Mouse (Mus musculus) small intestine, adult 2 months (tissue): ENCODE data around the gene Polr2e. TPM values are rescaled to one million over a fixed set of nuclear protein-coding genes. Genes with fewer than 3 reads are reported as not detected.

ENCODE experiments used
- H3K27ac ChIP-seq: fragments of 200-500 bp; 2 replicates; pipeline ENCODE4 v1.5.1; 2012; ENCODE audit warnings: low read depth, low read length, control low read depth, inconsistent platforms; ENCODE audit not compliant: insufficient read depth
- H3K27me3 ChIP-seq: fragments of 200-500 bp; 2 replicates; pipeline ENCODE4 v1.6.1; 2012; ENCODE audit warnings: mild to moderate bottlenecking, moderate library complexity, low read length, inconsistent platforms; ENCODE audit not compliant: control insufficient read depth, insufficient read depth
- H3K36me3 ChIP-seq: fragments of 200-500 bp; 2 replicates; pipeline ENCODE4 v1.6.1; 2012; ENCODE audit warnings: mild to moderate bottlenecking, low read length, control low read depth, inconsistent platforms; ENCODE audit not compliant: control insufficient read depth, insufficient read depth
- H3K4me1 ChIP-seq: fragments of 200-500 bp; 2 replicates; pipeline ENCODE4 v1.6.1; 2012; ENCODE audit warnings: low read length, inconsistent platforms, mixed read lengths; ENCODE audit not compliant: control insufficient read depth, insufficient read depth, insufficient read length
- H3K4me3 ChIP-seq: fragments of 200-500 bp; 2 replicates; pipeline ENCODE4 v1.5.1; 2012; ENCODE audit warnings: low read depth, mild to moderate bottlenecking, control low read depth, inconsistent platforms, low read length, moderate library complexity
- CTCF ChIP-seq: fragments of 200-500 bp; IDR thresholded peaks from 2 replicates; pipeline ENCODE4 v1.5.1; 2012; ENCODE audit warnings: low read depth, mild to moderate bottlenecking, control low read depth, inconsistent platforms, low read length, moderate library complexity, mixed read lengths; ENCODE audit not compliant: insufficient replicate concordance, insufficient read length; ENCODE audit errors: extremely low read depth
- POLR2A ChIP-seq: fragments of 200-500 bp; IDR thresholded peaks from 2 replicates; pipeline ENCODE4 v1.6.1; 2012; ENCODE audit warnings: low read depth, mild to moderate bottlenecking, control low read depth, inconsistent platforms, low read length, moderate library complexity
- WGBS: fragments of 180-500 bp; shearing (Covaris S2); methylation state at CpG from one replicate; pipeline ENCODE4 v1.1.7; 2018; 5-methylcytosine and 5-hydroxymethylcytosine counted together
- polyA plus RNA-seq: library from polyadenylated mRNA; depleted of rRNA; stranded (reverse); fragments of >200 nt; gene quantifications from 2 replicates; pipeline ENCODE4 v1.2.3, GENCODE M21; 2012

Gene Polr2e
- polyA plus RNA-seq, 1 experiment: 186 TPM

DNA sequence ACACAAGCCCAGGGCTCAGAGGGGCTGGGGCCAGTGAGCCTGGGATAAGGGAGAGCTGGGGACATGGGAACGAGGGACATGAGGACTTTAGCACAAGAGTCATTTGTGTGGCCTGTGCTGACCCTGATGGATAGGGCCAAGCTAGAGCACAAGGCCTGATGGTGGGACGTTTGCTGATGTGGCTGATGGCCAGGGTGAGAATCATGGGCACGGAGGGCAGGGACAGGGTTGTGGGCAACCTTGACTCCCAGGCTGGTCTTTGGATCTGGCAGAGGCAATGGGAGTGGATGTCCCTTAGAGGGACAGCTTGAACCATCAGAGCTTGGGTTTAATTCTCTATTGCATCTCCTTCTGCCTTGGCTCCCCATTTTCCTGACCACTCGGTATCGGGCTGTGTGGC lies 37.7 kb upstream of the Polr2e start:
- Histone ChIP-seq H3K36me3 (peaks cover 46% of the 10 kb centered on the region), H3K27me3 (no peaks in the 10 kb centered on the region), H3K4me1 (peaks cover 19% of the 10 kb centered on the region), H3K27ac (no peak overlapping the region), H3K4me3 (no peak overlapping the region)
- 94% methylated on average over 5 of the region's 5 CpGs for WGBS
- TF ChIP-seq POLR2A: no peak
- TF ChIP-seq CTCF: no peak

DNA sequence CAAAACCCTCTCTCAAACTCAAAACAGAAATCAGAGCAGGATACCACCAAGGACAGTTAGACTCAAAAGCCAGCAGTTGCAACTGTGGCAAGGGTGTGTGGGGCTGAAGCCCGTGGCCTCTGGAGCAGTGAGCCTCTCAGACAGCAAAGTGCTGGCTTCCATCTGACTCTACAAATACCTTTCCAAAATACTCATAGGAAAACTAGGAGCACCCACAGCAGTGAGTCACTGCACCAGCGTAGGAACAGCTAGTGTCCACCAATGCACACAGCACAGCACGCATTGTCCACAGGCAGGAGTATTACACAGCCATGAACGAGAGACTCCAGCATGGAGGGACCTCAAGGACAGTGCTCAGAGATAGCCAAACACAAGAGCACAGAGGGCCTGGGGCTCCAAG lies 36.8 kb upstream of the Polr2e start:
- Histone ChIP-seq H3K4me3 (no peak overlapping the region), H3K4me1 (peaks cover 26% of the 10 kb centered on the region), H3K27ac (peak overlapping the region; percentile 41; the same call in 1 of the 2 replicates), H3K36me3 (peaks cover 45% of the 10 kb centered on the region), H3K27me3 (no peaks in the 10 kb centered on the region)
- WGBS: 97% methylated on average over 4 of the region's 4 CpGs
- TF ChIP-seq CTCF (no peak), POLR2A (no peak)

DNA sequence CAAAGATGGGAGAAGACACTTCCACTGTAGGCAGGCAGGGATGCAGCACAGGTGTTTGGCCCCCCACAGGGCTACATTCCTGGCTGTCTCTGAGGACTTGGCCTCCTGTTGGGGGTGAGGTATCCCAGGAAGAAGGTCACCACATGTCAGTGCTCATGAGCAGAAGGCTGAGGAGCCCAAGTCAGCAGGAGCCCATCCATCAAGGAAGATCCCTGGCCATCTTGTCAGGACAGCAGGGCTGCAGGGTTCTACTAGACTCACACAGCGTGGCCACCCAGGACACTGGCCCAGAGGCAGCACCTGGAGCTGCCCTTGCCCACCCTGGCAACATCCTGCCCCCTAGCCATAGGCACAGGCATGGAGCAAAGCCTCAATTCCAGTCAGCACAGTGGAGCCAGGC lies 36.3 kb upstream of the Polr2e start:
- no peak overlapping the region for H3K4me3 ChIP-seq
- H3K4me1 ChIP-seq: peaks cover 29% of the 10 kb centered on the region
- H3K27me3 ChIP-seq: no peaks in the 10 kb centered on the region
- H3K36me3 ChIP-seq: peaks cover 41% of the 10 kb centered on the region
- TF ChIP-seq CTCF: no peak
- TF ChIP-seq POLR2A: no peak
- 91% methylated on average over 1 of the region's 1 CpGs for WGBS
- peak overlapping the region; percentile 41; the same call in 1 of the 2 replicates for H3K27ac ChIP-seq

DNA sequence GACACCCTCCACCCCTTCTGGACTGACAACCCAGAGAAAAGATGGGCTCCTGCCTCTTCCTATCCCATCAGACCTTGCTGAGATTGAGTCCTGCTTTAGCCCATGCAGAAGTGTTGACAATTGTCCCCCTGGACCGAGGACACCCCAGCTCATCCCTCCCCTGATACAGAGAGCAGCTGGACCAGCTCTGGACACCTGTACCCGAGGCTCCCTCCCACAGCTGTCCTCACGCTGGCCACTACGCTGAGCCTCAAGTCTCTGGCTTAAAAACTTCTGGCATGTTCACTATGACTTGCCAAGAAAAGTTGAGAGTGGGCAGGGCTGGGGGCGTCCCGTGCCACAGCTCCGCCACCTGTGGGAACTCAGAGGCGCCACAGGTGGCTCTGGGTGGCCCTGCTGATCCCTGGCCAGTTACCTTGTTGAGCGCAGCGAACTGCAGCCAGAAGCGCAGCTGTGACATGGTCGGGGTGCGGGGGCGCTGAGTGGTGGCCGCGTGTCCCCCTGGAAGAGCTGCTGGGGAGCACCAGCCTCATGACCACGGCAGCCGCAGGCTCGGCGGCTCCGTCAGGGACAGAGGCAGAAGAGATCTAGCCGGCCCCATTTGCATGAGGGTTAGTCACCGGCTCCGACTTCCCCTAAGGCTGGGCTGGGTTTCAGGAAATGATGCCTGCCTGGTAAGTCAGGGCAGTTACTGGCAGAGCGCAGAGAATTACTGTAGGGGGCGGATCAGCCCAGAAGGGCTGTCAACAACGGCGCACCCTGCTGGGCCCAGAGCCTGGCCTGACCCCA lies 35.4 kb upstream of the Polr2e start:
- no peak; the same call in 1 of the 2 replicates for TF ChIP-seq POLR2A
- peak; percentile 60; the same call in 1 of the 2 replicates for TF ChIP-seq CTCF
- H3K27ac ChIP-seq: peak overlapping the region; percentile 91
- WGBS: 12% methylated on average over 28 of the region's 28 CpGs

DNA sequence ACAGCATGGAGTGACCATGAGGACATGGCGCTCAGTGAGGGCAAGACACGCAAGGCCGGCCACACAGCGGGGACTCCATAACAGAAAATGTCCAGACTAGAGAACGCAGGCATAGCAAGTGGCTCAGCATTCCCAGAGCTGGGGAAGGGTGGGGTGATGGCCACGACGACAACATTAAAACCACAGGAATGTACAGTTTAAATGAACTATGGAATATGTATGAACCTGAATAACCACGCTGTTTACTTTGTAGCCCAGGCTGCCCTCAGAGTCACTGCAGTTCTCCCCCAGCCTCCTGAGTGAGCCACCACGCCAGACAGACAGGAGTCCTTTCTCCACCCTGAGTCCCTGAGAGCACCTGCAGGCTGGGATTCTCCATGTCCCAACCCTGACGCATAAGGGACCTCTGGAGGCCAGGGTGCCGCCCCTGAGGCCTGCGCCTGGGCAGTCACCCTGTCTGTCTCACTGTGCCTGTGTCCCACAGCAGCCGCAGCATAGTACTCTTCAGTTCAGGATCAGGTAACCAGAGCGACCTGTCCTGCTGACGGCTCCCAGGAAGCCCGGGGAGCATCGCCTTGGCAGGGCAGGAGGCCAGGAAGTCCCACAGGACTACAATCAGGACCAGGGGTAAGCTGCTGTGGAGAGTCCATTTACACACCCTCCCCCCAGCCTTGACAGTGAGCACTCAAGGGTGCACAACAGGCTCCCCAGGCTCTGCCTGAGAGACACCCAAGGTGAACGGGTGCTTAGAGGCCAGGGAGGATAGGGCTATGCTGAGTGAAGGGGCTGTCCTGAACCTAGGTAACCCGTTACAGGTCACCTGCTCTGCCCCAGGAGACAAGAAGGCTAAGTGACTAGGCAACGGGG lies 33.3 kb upstream of the Polr2e start:
- Histone ChIP-seq H3K27me3 (no peaks in the 10 kb centered on the region), H3K4me1 (peaks cover 32% of the 10 kb centered on the region), H3K36me3 (peaks cover 40% of the 10 kb centered on the region), H3K4me3 (no peak overlapping the region), H3K27ac (no peak overlapping the region)
- 88% methylated on average over 20 of the region's 20 CpGs for WGBS
- TF ChIP-seq POLR2A: no peak
- no peak for TF ChIP-seq CTCF

More for the DNA sequence above, 35.4 kb upstream of the Polr2e start:
- H3K27me3 ChIP-seq: no peaks in the 10 kb centered on the region
- H3K4me3 ChIP-seq: peak overlapping the region; percentile 68
- peaks cover 32% of the 10 kb centered on the region for H3K4me1 ChIP-seq
- peaks cover 39% of the 10 kb centered on the region for H3K36me3 ChIP-seq

DNA sequence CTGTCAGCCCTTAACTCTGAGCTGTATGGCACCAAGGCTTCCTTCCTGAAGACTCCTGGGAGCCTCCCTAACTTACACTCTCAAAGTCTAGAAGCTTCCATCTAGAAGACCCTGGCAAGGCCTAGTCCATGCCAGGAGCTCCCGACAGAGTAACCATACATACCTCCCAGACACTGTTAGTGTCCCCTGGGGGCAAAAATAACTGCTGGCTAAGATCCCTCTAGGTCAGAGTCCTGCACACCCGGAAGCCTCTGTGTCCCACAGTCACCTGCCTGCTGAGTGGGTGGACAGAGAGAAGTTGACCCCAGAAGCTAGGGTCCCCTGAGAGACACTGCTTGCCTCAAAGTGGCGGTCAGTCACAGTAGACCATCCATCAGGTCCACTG lies 31.9 kb upstream of the Polr2e start:
- 44% methylated on average over 3 of the region's 3 CpGs for WGBS
- H3K36me3 ChIP-seq: peaks cover 52% of the 10 kb centered on the region
- H3K27me3 ChIP-seq: no peaks in the 10 kb centered on the region
- H3K4me1 ChIP-seq: peaks cover 32% of the 10 kb centered on the region
- no peak for TF ChIP-seq POLR2A
- no peak overlapping the region for H3K4me3 ChIP-seq
- peak overlapping the region; percentile 67 for H3K27ac ChIP-seq
